Mouse (Mus musculus): ENCODE results near the gene Npas2.

- TF ChIP-seq CTCF (IDR thresholded peaks at IDR 0.05) (no peak), EP300 (IDR thresholded peaks at IDR 0.05; ENCODE audit: insufficient read depth, low read depth, low read length) (no peak), POLR2A (IDR thresholded peaks at IDR 0.05; ENCODE audit: insufficient read depth, low read depth, low read length) (no peak)
These were observed 44.1 kb downstream of the Npas2 start for GRCm38 (mm10) chr1:39237503-39238255.

Data from heart, adult 2 months (tissue).